Mouse (Mus musculus) olfactory bulb, adult 2 months (tissue): Measurements from ENCODE around the gene Hist2h2ab.

Source experiments
- CTCF ChIP-seq: fragments of 200-500 bp; IDR thresholded peaks from 2 replicates; pipeline ENCODE4 v1.5.1; 2012; ENCODE audit warnings: low read depth, mild to moderate bottlenecking, low read length, moderate library complexity; ENCODE audit not compliant: insufficient read depth
- POLR2A ChIP-seq: fragments of 200-500 bp; IDR thresholded peaks from 2 replicates; pipeline ENCODE4 v1.6.1; 2012; ENCODE audit warnings: mild to moderate bottlenecking, low read depth, low read length, moderate library complexity; ENCODE audit not compliant: insufficient read depth

DNA sequence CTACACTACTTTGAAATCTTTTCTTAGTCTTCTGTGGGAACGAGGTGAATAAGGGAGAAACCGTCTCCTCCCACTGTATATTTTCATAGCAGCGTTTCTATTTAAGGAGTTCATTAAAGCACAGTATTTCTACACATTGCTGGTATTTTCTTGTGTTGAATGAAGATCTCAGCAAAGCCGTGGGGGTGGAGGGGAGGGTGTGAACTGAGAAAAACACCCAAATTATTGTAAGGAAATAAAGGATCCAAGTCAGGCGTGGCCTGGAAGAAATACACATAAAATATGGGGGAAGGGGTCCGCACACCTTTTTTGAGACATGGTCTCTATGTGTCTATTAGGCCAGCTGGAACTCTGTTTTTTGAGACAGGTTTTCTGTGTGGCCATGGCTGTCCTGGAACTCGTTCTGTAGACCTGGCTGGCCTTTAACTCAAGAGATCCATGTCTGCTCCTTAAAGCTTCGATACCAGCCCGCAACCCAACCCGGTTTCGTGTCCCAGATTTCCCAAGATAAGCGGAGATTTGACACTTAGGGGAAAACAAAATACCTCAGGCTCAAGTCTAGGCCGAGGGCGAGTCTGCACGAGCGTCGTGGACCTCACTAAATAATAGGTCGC, 48.0 kb upstream of the Hist2h2ab start:
- TF ChIP-seq CTCF (no peak), POLR2A (no peak)
